Mouse (Mus musculus): ENCODE measurements around the gene Fbxo34.

DNA sequence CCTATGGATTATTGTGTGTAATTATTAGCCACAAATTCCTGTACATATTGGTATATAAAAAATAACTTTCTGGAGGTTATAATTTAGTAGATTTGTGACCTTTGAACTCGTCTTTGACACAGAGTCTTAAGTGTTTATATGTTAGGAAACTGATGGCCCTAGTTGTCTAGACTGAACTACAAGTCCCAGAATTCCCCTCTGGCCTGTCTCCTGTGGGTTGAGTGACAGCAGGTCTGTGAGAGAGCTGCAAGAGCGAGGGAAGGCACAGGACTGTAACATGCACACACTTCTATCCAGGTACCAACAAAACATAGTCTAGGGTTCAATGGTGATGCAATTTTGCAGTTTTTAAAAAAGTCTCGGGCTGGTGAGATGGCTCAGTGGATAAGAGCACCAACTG lies 11.3 kb upstream of the Fbxo34 start:
- TF ChIP-seq POLR2A (IDR thresholded peaks at IDR 0.05; ENCODE audit: extremely low read depth, insufficient read depth, low read length) (no peak), CTCF (IDR thresholded peaks at IDR 0.05; ENCODE audit: low read depth, low read length) (no peak)
